Mouse (Mus musculus): ENCODE measurements around the gene Gm21981. TPM values are rescaled to one million over a fixed set of nuclear protein-coding genes. Genes with fewer than 3 reads are reported as not detected.

Gm21981 gene
- polyA plus RNA-seq, 1 experiment from 2014 or later, result 1.0 TPM

DNA sequence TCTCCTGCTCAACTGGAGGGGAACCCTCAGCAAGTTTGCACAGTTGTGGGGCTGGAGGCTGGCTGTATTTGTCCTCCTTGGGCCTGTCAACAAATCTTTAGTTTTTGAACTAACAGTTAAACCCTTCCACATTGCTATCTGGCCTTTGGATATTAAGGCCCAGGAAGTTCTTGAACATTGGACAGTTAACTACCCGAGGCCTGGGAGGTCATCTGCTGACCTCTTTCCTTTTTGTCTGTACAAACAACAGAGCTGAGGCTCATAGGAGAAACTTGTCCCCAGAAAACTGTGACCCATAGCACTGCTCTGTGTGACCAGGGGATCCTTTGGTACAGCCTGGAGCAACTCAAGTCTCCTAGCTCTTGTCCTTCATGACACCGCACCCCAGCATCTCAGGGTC lies 4.8 kb upstream of the Gm21981 start:
- Histone ChIP-seq H3K27ac (no peak overlapping the region), H3K9ac (no peak overlapping the region), H3K4me1 (peaks cover 17% of the 10 kb centered on the region), H3K9me3 (no peaks in the 10 kb centered on the region), H3K4me2 (no peak overlapping the region), H3K27me3 (replicated peaks) (no peaks in the 10 kb centered on the region), H3K4me3 (no peak overlapping the region), H3K36me3 (replicated peaks) (0 out of 2 replicates have a peak, but pooled peaks cover 5% of the 10 kb centered on the region)
- 86% methylated on average over 2 of the region's 2 CpGs for WGBS
- no peak for ATAC-seq (replicated peaks)

DNA sequence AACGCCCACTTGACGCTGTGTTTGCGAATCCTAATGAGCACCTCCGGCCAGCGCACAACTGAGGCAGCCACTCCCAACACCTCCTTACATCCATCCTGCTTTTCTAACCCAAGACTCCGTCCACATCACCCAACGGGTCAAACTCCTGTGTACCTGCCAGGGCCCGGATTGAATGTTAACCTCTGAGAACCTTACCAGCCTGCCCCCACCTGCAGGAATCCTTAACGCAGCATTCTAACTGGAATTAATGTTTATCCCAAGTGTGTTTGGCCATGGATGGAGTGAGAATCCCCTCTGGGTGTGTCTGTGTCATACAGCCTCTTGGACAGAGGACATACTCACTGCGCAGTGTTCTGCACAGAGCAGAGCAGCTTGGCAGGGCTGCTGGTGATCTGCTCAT lies 3.9 kb upstream of the Gm21981 start:
- Histone ChIP-seq H3K4me3 (no peak overlapping the region), H3K27me3 (replicated peaks) (no peaks in the 10 kb centered on the region), H3K27ac (no peak overlapping the region), H3K4me1 (peaks cover 22% of the 10 kb centered on the region), H3K9me3 (no peaks in the 10 kb centered on the region), H3K9ac (no peak overlapping the region), H3K36me3 (replicated peaks) (no peaks in the 10 kb centered on the region), H3K4me2 (no peak overlapping the region)
- no peak for ATAC-seq (replicated peaks)
- 91% methylated on average over 10 of the region's 10 CpGs for WGBS

- peak overlapping the region; percentile 86 for H3K9ac ChIP-seq
- ATAC-seq (replicated peaks), result no peak
- H3K4me2 ChIP-seq, result peak overlapping the region; percentile 90
- no peaks in the 10 kb centered on the region for H3K36me3 ChIP-seq (replicated peaks)
- no peaks in the 10 kb centered on the region for H3K9me3 ChIP-seq
- peaks cover 16% of the 10 kb centered on the region for H3K4me1 ChIP-seq
- H3K27ac ChIP-seq, result peak overlapping the region; percentile 81
- WGBS, result under 1% methylated on average over 23 of the region's 23 CpGs
- H3K4me3 ChIP-seq, result peak overlapping the region; percentile 84
- no peaks in the 10 kb centered on the region for H3K27me3 ChIP-seq (replicated peaks)
Measured at GRCm38 (mm10) chr17:47695337-47695710, 1.1 kb upstream of the Gm21981 start.

DNA sequence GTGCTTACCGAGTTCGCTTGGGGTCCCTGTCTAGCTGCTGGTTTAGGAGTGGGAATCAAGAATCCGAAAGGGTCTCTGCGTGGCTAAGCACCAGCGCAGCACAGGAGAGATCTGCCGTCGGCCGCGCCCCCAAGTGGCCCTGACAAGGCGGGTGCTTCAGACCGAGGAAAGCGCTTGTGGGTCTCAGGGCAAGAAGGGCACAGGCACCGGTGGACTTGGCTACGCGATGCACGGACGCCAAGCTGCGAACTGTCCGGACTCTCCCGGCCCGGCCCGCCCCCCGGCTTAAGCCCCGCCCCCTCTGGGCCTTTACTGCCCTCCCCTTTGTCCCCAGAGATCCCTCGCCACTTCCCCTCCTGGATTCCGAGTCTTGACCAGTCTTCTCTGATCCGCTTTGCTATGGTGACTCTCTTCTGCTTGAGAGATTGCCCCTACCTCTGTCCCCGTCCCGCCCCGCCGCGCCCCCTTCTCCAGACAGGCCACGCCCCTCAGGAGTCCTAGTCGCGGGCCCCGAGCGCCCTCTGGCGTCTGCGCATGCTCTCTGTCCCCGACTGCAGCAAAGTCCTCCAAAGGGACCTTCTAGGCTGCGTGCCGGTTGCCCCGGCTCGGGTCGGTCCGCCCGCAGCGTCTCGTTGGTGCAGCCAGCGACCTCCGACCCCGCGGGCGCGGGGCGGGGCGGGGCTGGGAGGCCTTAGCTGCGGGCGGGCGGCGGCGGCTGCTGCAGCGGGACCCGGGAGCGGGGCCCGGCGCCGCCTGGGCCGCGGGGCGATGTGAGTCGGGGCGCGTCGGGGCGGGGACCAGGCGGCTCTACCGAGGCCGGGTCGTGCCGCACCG lies 465 bp upstream of the Gm21981 start, which contains the start of gene Prickle4:
Gene Prickle4, minus strand, starts transcription at position 234 of the 834 bp plus-strand sequence.
- H3K4me3 ChIP-seq, result peak within 1 kb of the TSS; percentile 84
- peak; percentile 93 for ATAC-seq (replicated peaks)
- H3K27me3 ChIP-seq (replicated peaks), result no peaks in the 10 kb centered on the region
- H3K9ac ChIP-seq, result peak within 1 kb of the TSS; percentile 86
- under 1% methylated on average over 78 of the region's 82 CpGs for WGBS
- H3K36me3 ChIP-seq (replicated peaks), result no peaks in the 10 kb centered on the region
- peak within 1 kb of the TSS; percentile 90 for H3K4me2 ChIP-seq
- H3K27ac ChIP-seq, result peak within 1 kb of the TSS; percentile 81
- peaks cover 20% of the 10 kb centered on the region for H3K4me1 ChIP-seq
- H3K9me3 ChIP-seq, result no peaks in the 10 kb centered on the region

DNA sequence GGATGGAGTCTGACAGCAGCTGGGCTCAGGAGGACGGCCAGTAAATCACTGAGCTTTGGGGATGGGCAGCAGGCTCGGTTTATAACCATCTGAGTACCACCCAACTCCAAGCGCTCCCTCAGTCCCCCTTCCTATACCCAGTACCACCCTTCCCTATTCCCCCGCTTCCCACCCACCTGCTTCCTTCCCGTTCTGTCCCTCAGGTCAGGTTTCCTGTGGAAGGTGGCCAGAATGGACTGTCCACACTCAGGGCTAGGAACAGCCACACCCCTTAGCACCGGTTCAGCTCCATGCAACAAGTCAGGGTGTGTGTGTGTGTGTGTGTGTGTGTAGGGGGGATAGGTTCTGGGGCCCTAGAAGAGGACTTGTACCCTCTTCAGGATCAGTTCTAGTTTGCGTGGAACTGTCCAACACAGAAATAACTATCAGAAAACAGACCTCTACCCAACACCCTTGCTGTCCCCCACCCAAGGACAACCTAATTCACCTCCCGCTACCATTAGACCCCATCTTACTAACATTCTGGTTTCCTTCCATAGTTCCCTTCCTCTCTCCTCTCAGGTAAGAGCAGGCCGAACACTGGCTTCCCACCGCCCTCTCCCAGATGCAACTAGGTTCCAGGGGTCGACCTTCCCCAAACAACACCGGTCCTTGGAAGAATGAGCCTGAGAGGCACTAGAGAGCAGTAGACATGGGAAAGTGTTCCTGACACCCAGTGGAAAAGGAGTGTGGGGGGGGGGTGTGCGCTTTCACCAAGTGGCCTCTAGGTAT lies 399 bp downstream of the Gm21981 start:
- no peaks in the 10 kb centered on the region for H3K36me3 ChIP-seq (replicated peaks)
- peak overlapping the region; percentile 84 for H3K4me3 ChIP-seq
- peak; percentile 15 for ATAC-seq (replicated peaks)
- H3K9me3 ChIP-seq, result no peaks in the 10 kb centered on the region
- H3K4me2 ChIP-seq, result peak overlapping the region; percentile 90
- H3K4me1 ChIP-seq, result peaks cover 26% of the 10 kb centered on the region
- 33% methylated on average over 13 of the region's 13 CpGs for WGBS
- peak overlapping the region; percentile 81 for H3K27ac ChIP-seq
- peak overlapping the region; percentile 86 for H3K9ac ChIP-seq
- no peaks in the 10 kb centered on the region for H3K27me3 ChIP-seq (replicated peaks)

DNA sequence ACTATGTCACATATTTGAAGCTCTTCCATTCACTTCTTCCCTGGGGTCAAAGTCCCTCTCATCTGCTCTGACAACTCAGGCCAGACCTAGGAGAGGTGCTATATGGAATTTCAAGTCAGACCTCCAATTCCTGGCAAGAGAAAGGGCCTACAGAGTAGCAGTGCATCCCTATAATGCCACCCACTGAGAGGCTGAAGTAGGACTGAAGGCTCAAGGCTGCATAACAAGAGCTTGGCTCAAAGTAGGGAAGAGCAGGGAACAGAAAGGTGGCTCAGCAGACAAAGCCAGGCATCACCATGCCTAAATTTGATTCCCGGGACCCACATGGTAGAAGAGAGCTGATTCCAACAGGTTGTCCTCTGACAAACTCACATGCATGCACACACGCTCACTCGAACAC lies 2.6 kb downstream of the Gm21981 start:
- H3K4me3 ChIP-seq, result no peak overlapping the region
- H3K9me3 ChIP-seq, result no peaks in the 10 kb centered on the region
- no peak overlapping the region for H3K4me2 ChIP-seq
- no peaks in the 10 kb centered on the region for H3K36me3 ChIP-seq (replicated peaks)
- no peak for ATAC-seq (replicated peaks)
- no peak overlapping the region for H3K9ac ChIP-seq
- no peak overlapping the region for H3K27ac ChIP-seq
- H3K27me3 ChIP-seq (replicated peaks), result no peaks in the 10 kb centered on the region
- WGBS, result 88% methylated on average over 3 of the region's 3 CpGs
- peaks cover 35% of the 10 kb centered on the region for H3K4me1 ChIP-seq

DNA sequence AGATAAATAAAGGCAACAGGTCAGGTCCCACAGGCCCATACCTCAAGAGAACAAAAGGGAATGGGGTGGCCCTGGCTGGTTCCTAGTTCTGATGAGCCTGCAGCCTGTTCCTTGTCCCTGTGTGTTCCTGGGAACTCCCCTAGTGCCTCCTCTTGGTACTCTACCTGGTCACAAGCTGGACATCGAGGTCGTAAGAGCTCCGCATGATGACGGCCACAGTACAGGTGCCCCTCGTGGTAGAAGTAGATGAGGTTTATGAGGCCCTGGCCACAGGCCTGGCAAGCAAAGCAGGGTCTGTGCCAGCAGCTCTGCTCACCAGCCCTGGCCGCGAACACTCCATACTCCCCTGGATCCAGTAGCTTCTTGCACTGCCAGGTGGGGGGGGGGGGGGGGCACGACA lies 4.4 kb downstream of the Gm21981 start:
- peak overlapping the region; percentile 77 for H3K4me3 ChIP-seq
- no peaks in the 10 kb centered on the region for H3K9me3 ChIP-seq
- WGBS, result 79% methylated on average over 8 of the region's 8 CpGs
- H3K4me2 ChIP-seq, result peak overlapping the region; percentile 93
- peaks cover 33% of the 10 kb centered on the region for H3K4me1 ChIP-seq
- peak overlapping the region; percentile 84; the same call in 1 of the 2 replicates for H3K9ac ChIP-seq
- H3K27me3 ChIP-seq (replicated peaks), result no peaks in the 10 kb centered on the region
- H3K36me3 ChIP-seq (replicated peaks), result no peaks in the 10 kb centered on the region; the same call in 1 of the 2 replicates
- no peak overlapping the region for H3K27ac ChIP-seq
- no peak for ATAC-seq (replicated peaks)

DNA sequence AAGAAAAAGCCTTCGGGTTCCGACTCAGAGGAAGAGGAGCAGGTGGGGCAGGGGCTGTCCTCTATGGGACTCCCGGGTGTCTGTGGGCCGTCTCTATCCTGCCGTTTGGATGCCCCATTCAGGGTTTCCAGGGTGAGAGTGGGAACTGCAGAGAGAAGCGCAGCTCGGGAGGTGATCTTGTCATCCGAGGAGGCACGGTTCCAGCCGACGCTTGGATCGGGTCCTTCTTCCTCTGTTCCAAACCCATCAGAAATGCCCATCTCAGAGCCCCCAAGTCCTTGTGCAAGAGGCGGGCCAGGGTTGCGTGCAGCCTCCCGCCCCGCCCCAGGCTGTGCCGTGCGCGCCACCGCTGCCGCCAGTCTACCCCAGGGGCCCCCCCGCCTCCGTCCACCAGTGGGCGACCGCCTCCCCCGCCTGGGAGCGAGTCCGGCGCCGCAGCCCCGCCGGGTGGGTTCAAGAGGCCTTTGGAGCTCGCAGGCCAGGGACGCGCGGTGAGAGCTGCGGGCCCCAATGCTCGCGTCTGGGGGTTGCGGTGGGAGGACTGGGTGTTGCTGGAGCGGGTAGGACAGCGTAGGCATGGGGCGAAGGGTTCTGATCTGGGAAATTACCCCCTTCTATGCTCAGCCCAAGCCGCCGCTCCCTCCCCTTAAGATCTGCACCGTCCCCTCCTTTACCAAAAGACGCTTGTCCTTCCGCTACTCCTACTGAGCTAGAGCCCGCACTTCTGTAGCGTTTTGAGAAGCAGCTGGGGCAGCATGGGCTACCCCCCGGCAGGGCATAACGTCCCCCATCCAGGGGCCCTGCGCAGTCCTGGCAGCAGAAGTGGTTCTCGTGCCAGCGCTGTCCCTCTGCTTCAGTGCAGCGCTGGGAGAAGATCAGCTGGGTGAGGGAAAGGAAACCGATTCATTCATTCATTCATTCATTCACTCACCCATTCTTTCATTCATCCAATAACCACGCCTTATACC lies 5.4 kb downstream of the Gm21981 start, which contains the start of gene Frs3:
Gene Frs3, plus strand, starts transcription at position 423 of the 968 bp plus-strand sequence.
- Histone ChIP-seq H3K27ac (peak within 1 kb of the TSS; percentile 82), H3K4me2 (peak within 1 kb of the TSS; percentile 93), H3K9me3 (no peaks in the 10 kb centered on the region), H3K4me3 (peak within 1 kb of the TSS; percentile 77), H3K9ac (peak within 1 kb of the TSS; percentile 84), H3K36me3 (replicated peaks) (no peaks in the 10 kb centered on the region; the same call in none of the 2 replicates), H3K27me3 (replicated peaks) (no peaks in the 10 kb centered on the region), H3K4me1 (peaks cover 27% of the 10 kb centered on the region)
- peak; percentile 74 for ATAC-seq (replicated peaks)
- WGBS, result under 1% methylated on average over 57 of the region's 58 CpGs

- peak within 1 kb of the TSS; percentile 82 for H3K27ac ChIP-seq
- peaks cover 25% of the 10 kb centered on the region for H3K4me1 ChIP-seq
- peaks cover 2% of the 10 kb centered on the region for H3K36me3 ChIP-seq (replicated peaks)
- H3K4me3 ChIP-seq, result peak within 1 kb of the TSS; percentile 77
- WGBS, result under 1% methylated on average over 9 of the region's 9 CpGs
- peak within 1 kb of the TSS; percentile 84 for H3K9ac ChIP-seq
- no peaks in the 10 kb centered on the region for H3K27me3 ChIP-seq (replicated peaks)
- no peaks in the 10 kb centered on the region for H3K9me3 ChIP-seq
- peak within 1 kb of the TSS; percentile 93 for H3K4me2 ChIP-seq
- no peak for ATAC-seq (replicated peaks)
Measured at GRCm38 (mm10) chr17:47688344-47688607, 6.0 kb downstream of the Gm21981 start, which contains the start of gene Tomm6. Tomm6 (minus strand) TSS chr17:47688386.

GRCm38 (mm10) chr17:47687409-47688343 lies 6.6 kb downstream of the Gm21981 start:
- under 1% methylated on average over 70 of the region's 70 CpGs for WGBS
- peaks cover 8% of the 10 kb centered on the region for H3K36me3 ChIP-seq (replicated peaks)

DNA sequence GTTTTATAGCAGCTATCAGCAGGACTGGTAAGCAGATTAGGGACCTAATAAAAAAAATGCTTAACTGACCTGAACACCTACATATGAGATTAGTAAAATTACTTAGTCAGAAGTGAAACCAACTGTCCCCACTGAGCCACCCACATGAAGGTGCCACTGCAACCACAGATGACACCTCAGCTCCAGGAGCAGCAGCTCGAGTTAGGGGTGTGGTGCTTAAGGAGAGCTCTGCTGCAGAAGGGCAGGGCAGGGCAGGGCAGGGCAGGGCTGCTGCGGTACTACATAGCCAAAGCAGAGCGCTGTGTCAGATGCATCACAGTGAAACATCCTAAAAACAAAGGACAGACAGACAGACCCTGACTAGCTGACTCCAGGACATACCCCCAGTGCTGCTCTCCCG lies 11.4 kb downstream of the Gm21981 start:
- Histone ChIP-seq H3K27ac (no peak overlapping the region), H3K9me3 (no peaks in the 10 kb centered on the region), H3K4me1 (peaks cover 14% of the 10 kb centered on the region), H3K9ac (no peak overlapping the region), H3K4me2 (no peak overlapping the region), H3K4me3 (no peak overlapping the region), H3K36me3 (replicated peaks) (peaks cover 36% of the 10 kb centered on the region), H3K27me3 (replicated peaks) (no peaks in the 10 kb centered on the region)
- 90% methylated on average over 4 of the region's 4 CpGs for WGBS
- no peak for ATAC-seq (replicated peaks)

More at GRCm38 (mm10) chr17:47687409-47688343, 6.6 kb downstream of the Gm21981 start:
- Histone ChIP-seq H3K9me3 (no peaks in the 10 kb centered on the region), H3K4me1 (peaks cover 25% of the 10 kb centered on the region), H3K4me3 (peak overlapping the region; percentile 77), H3K9ac (peak overlapping the region; percentile 84), H3K27ac (peak overlapping the region; percentile 82), H3K27me3 (replicated peaks) (no peaks in the 10 kb centered on the region), H3K4me2 (peak overlapping the region; percentile 93)
- ATAC-seq (replicated peaks), result peak; percentile 91
